Mouse (Mus musculus) CH12.LX (cell line): ENCODE measurements around the gene Pak1.

ENCODE experiments used
- CHD1 ChIP-seq: IDR thresholded peaks from 2 replicates; pipeline ENCODE4 v1.6.1; 2012; ENCODE audit warnings: low read depth, low read length, improper control_type of control experiment, inconsistent platforms
- CTCF ChIP-seq, 2 experiments: IDR thresholded peaks in 1 of 2; conservative IDR thresholded peaks in 1 of 2; 2 replicates each; pipeline ENCODE4 v1.5.1; 2011 to 2012; ENCODE audit warnings: low read depth in 2 of 2, low read length in 2 of 2, improper control_type of control experiment in 1 of 2, inconsistent platforms in 1 of 2, mild to moderate bottlenecking in 1 of 2, moderate library complexity in 1 of 2
- ETS1 ChIP-seq: conservative IDR thresholded peaks from 2 replicates; pipeline ENCODE4 v1.6.1; 2012; ENCODE audit warnings: low read depth, mild to moderate bottlenecking, inconsistent platforms, low read length, improper control_type of control experiment, moderate library complexity
- MAX ChIP-seq: IDR thresholded peaks from 2 replicates; pipeline ENCODE4 v1.6.1; 2011; ENCODE audit warnings: low read length, improper control_type of control experiment
- MXI1 ChIP-seq: IDR thresholded peaks from 2 replicates; pipeline ENCODE4 v1.6.1; 2011; ENCODE audit warnings: mild to moderate bottlenecking, low read depth, low read length, improper control_type of control experiment
- NRF1 ChIP-seq: IDR thresholded peaks from 2 replicates; pipeline ENCODE4 v1.6.1; 2014; ENCODE audit warnings: low read depth, mild to moderate bottlenecking, inconsistent platforms, low read length, improper control_type of control experiment, moderate library complexity
- POLR2A ChIP-seq: IDR thresholded peaks from 2 replicates; pipeline ENCODE4 v1.6.1; 2011; ENCODE audit warnings: low read depth, mild to moderate bottlenecking, improper control_type of control experiment, low read length
- POLR2AphosphoS2 ChIP-seq: IDR thresholded peaks from 2 replicates; pipeline ENCODE4 v1.6.1; 2011; ENCODE audit warnings: low read depth, low read length, improper control_type of control experiment
- SIN3A ChIP-seq: IDR thresholded peaks from 2 replicates; pipeline ENCODE4 v1.6.1; 2012; ENCODE audit warnings: low read length, improper control_type of control experiment, inconsistent platforms
- SMC3 ChIP-seq: IDR thresholded peaks from 2 replicates; pipeline ENCODE4 v1.6.1; 2011; ENCODE audit warnings: low read depth, low read length, improper control_type of control experiment

- 0 out of 2 replicates have a peak, but pooled peaks have one; percentile 47 for TF ChIP-seq CHD1
- TF ChIP-seq ETS1: 0 out of 2 replicates have a peak, but pooled peaks have one; percentile 9
- TF ChIP-seq MXI1: peak; percentile 63; the same call in 1 of the 2 replicates
- TF ChIP-seq NRF1: no peak
- no peak for TF ChIP-seq CTCF (conservative IDR thresholded peaks at IDR 0.05 in 1 of 2, IDR thresholded peaks at IDR 0.05 in 1 of 2; ENCODE audit: low read depth in 2 of 2, low read length in 2 of 2)
- no peak for TF ChIP-seq SIN3A
- no peak for TF ChIP-seq SMC3
- no peak for TF ChIP-seq POLR2A
- no peak for TF ChIP-seq MAX
- no peak for TF ChIP-seq POLR2AphosphoS2
These were observed 39.7 kb upstream of the Pak1 start for GRCm38 (mm10) chr7:97748527-97749206.
